Mouse (Mus musculus): Measurements from ENCODE around the gene Mroh9. TPM values are rescaled to one million over a fixed set of nuclear protein-coding genes. Genes with fewer than 3 reads are reported as not detected.

The Mroh9 gene
- total and polyA plus RNA-seq, 3 experiments, result not detected

DNA sequence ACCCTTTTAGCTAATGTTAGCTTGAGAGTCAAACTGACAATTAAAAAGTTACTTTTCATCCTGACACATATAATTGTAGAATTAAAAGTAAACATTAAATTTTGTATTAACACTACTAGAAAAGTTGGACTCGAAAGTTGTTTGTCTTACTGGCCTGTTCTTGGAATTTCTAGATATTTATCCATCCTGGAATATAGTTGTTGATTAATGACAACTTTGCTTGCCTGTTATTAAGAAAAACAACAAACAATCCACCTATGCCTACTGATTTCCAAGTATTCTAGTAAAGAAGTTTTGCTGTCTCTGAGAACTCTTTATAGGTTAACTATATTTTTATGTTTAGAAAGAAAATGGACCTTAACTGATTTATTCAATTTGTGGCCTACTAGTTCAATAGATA, 98.7 kb downstream of the Mroh9 start:
- no peaks in the 10 kb centered on the region for H3K36me3 ChIP-seq (replicated peaks in 1 of 2; ENCODE audit: control insufficient read depth in 1 of 2, insufficient read depth in 1 of 2, low read length in 1 of 2)
- H3K27me3 ChIP-seq (replicated peaks), result no peaks in the 10 kb centered on the region
- no peak overlapping the region for H3K4me3 ChIP-seq (replicated peaks in 1 of 3; ENCODE audit: low read depth in 2 of 3, low read length in 2 of 3, poor library complexity in 1 of 3)
- dilution Hi-C loops (cut with MboI; ENCODE audit: extremely low pct_ligation_motif_present, extremely low pct_unique_long_range_greater_than_20kb, low sequenced_read_pairs) (no loop called here), in situ Hi-C loops (cut with MboI; ENCODE audit: low pct_ligation_motif_present, low pct_unique_long_range_greater_than_20kb, low sequenced_read_pairs) (no loop called here)
- no peak overlapping the region for H3K27ac ChIP-seq (ENCODE audit: insufficient read depth, low read depth)
- H3K4me2 ChIP-seq (ENCODE audit: insufficient read depth, low read depth, poor library complexity, severe bottlenecking), result no peak overlapping the region
- H3K9me3 ChIP-seq (replicated peaks; ENCODE audit: low read length), result no peaks in the 10 kb centered on the region
- TF ChIP-seq POLR2AphosphoS2 (IDR thresholded peaks at IDR 0.05; ENCODE audit: low read depth, low read length) (no peak), RAD21 (IDR thresholded peaks at IDR 0.05; ENCODE audit: low read depth, low read length) (no peak), MYC (IDR thresholded peaks at IDR 0.05; ENCODE audit: low read depth, low read length) (no peak), MAZ (IDR thresholded peaks at IDR 0.05; ENCODE audit: low read depth, low read length) (no peak), JUN (IDR thresholded peaks at IDR 0.05; ENCODE audit: insufficient read depth, low read depth, low read length) (no peak), NELFE (IDR thresholded peaks at IDR 0.05; ENCODE audit: low read depth, low read length) (no peak), BHLHE40 (IDR thresholded peaks at IDR 0.05; ENCODE audit: low read depth, low read length) (no peak)
- H3K4me1 ChIP-seq (ENCODE audit: control insufficient read depth in 1 of 2, insufficient read depth in 2 of 2), result no peaks in the 10 kb centered on the region
- H3K79me2 ChIP-seq (replicated peaks; ENCODE audit: control insufficient read depth, extremely low read depth, insufficient read depth, poor library complexity, severe bottlenecking), result no peaks in the 10 kb centered on the region
- DNase-seq (ENCODE audit: extremely low read depth), result no peak
- no peak overlapping the region for H3K9ac ChIP-seq (ENCODE audit: insufficient read depth, low read depth)

DNA sequence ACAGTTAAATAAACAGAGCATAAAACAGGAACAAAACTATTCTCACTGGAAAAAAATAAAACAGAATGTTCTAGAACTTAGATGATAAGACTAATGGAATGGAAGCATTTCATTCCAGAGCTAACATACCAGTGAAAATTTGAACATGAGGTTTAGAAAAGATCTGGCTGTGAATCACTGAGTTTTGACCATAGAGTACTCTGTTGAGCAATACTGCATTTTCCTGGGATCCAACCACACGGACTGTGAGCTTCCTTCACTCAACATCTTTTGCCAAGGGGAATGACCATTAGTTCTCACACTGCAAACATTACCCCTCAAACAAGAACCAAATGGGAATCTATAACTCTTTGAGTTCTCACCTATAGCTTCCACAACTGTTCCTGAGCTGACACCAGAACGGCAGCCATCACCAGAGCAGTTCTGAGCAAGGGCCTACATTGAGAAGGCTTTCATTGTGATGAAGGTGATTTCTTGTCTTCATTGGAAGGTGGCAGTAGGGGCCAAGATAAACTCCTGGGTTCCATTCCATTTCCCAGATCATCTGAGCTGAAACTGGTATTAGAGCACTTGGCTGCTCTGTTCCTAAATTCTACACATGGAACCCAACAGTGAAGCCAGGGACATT, 99.2 kb downstream of the Mroh9 start:
- dilution Hi-C loops (cut with MboI; ENCODE audit: extremely low pct_ligation_motif_present, extremely low pct_unique_long_range_greater_than_20kb, low sequenced_read_pairs), result no loop called here
- Histone ChIP-seq H3K27ac (ENCODE audit: insufficient read depth, low read depth) (no peak overlapping the region), H3K27me3 (replicated peaks) (no peaks in the 10 kb centered on the region), H3K4me2 (ENCODE audit: insufficient read depth, low read depth, poor library complexity, severe bottlenecking) (no peak overlapping the region), H3K36me3 (replicated peaks in 1 of 2; ENCODE audit: control insufficient read depth in 1 of 2, insufficient read depth in 1 of 2, low read length in 1 of 2) (no peaks in the 10 kb centered on the region), H3K9me3 (replicated peaks; ENCODE audit: low read length) (no peaks in the 10 kb centered on the region), H3K4me1 (ENCODE audit: control insufficient read depth in 1 of 2, insufficient read depth in 2 of 2) (no peaks in the 10 kb centered on the region), H3K79me2 (replicated peaks; ENCODE audit: control insufficient read depth, extremely low read depth, insufficient read depth, poor library complexity, severe bottlenecking) (no peaks in the 10 kb centered on the region), H3K9ac (ENCODE audit: insufficient read depth, low read depth) (no peak overlapping the region), H3K4me3 (replicated peaks in 1 of 3; ENCODE audit: low read depth in 2 of 3, low read length in 2 of 3, poor library complexity in 1 of 3) (no peak overlapping the region)
- in situ Hi-C loops (cut with MboI; ENCODE audit: low pct_ligation_motif_present, low pct_unique_long_range_greater_than_20kb, low sequenced_read_pairs), result no loop called here
- no peak for DNase-seq (ENCODE audit: extremely low read depth)
- TF ChIP-seq PAX5 (IDR thresholded peaks at IDR 0.05; ENCODE audit: low read length), result no peak
- TF ChIP-seq NELFE (IDR thresholded peaks at IDR 0.05; ENCODE audit: low read depth, low read length), result no peak
- no peak for TF ChIP-seq POLR2A (IDR thresholded peaks at IDR 0.05; ENCODE audit: low read depth, low read length)
- no peak for TF ChIP-seq ETS1 (conservative IDR thresholded peaks at IDR 0.05; ENCODE audit: low read depth, low read length)
- no peak for TF ChIP-seq CHD1 (IDR thresholded peaks at IDR 0.05; ENCODE audit: low read depth, low read length)
- TF ChIP-seq NRF1 (IDR thresholded peaks at IDR 0.05; ENCODE audit: low read depth, low read length), result no peak
- TF ChIP-seq TCF12 (IDR thresholded peaks at IDR 0.05; ENCODE audit: low read depth, low read length), result no peak
- no peak for TF ChIP-seq POLR2AphosphoS2 (IDR thresholded peaks at IDR 0.05; ENCODE audit: low read depth, low read length)
- TF ChIP-seq JUND (conservative IDR thresholded peaks at IDR 0.05; ENCODE audit: low read depth, low read length), result no peak
- TF ChIP-seq ELF1 (IDR thresholded peaks at IDR 0.05; ENCODE audit: low read depth, low read length), result no peak
- TF ChIP-seq MAFK (IDR thresholded peaks at IDR 0.05; ENCODE audit: insufficient replicate concordance, low read length), result no peak
